Mouse (Mus musculus) bone marrow, adult 2 months (tissue): Measurements from ENCODE around the gene Bst2.

Source experiments
- CTCF ChIP-seq: fragments of 200-500 bp; IDR thresholded peaks from 2 replicates; pipeline ENCODE4 v1.5.1; 2011; ENCODE audit warnings: low read length, control low read depth; ENCODE audit not compliant: control insufficient read depth, insufficient read depth
- POLR2A ChIP-seq: fragments of 200-500 bp; IDR thresholded peaks from 2 replicates; pipeline ENCODE4 v1.6.1; 2011; ENCODE audit warnings: low read depth, mild to moderate bottlenecking, control low read depth, low read length, borderline replicate concordance; ENCODE audit not compliant: control insufficient read depth

- no peak for TF ChIP-seq CTCF
- TF ChIP-seq POLR2A, result no peak
Measured at GRCm38 (mm10) chr8:71527162-71527870, 9.9 kb downstream of the Bst2 start.
